Mouse (Mus musculus) olfactory bulb, adult 2 months (tissue): ENCODE data around the gene Snai3.

Experiments
- CTCF ChIP-seq: fragments of 200-500 bp; IDR thresholded peaks from 2 replicates; pipeline ENCODE4 v1.5.1; 2012; ENCODE audit warnings: low read depth, mild to moderate bottlenecking, low read length, moderate library complexity; ENCODE audit not compliant: insufficient read depth
- POLR2A ChIP-seq: fragments of 200-500 bp; IDR thresholded peaks from 2 replicates; pipeline ENCODE4 v1.6.1; 2012; ENCODE audit warnings: mild to moderate bottlenecking, low read depth, low read length, moderate library complexity; ENCODE audit not compliant: insufficient read depth

DNA sequence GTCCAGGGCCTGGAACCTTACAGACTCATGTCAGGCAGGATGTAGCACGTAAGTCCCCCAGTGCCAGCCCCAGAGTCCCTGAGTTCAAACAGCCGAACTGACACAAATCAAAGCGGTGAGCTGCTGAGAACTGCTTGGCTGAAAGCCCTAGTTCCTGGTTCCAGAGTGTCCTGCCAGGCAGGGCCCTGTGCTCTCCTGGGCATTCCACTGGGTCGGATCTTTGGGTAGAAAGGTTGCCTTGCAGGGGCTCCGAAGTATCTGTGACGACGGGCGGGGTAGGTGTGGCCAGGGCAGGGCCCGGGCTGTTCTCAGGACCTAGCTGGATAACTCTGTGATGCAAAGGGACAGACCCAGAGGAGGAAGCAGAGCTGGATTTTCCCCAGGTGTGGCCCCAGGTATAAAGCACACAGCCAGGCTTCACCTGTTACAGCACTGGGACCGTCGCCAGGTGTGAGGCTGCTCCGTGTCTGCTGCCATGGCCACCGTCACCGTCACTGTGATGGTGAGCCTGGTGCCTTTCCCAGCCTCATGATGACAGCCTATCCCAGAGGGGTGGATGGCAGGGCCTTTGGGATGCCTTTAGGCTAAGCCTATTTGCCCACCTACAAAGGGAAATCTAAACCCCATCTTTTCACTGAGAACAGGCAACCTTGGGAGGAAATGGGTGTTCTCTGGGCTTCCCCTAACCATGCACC, 39.0 kb downstream of the Snai3 start, which contains the start of gene Il17c:
- TF ChIP-seq POLR2A: no peak
- TF ChIP-seq CTCF: no peak
